Mouse (Mus musculus): ENCODE measurements around the gene Rhoh.

GRCm38 (mm10) chr5:65900862-65901265, 39.9 kb downstream of the Rhoh start:
- no peak for TF ChIP-seq MAFK (IDR thresholded peaks at IDR 0.05; ENCODE audit: insufficient replicate concordance, low read length)
- TF ChIP-seq CTCF (conservative IDR thresholded peaks at IDR 0.05 in 1 of 2, IDR thresholded peaks at IDR 0.05 in 1 of 2; ENCODE audit: low read depth in 2 of 2, low read length in 2 of 2): no peak
- TF ChIP-seq POLR2A (IDR thresholded peaks at IDR 0.05; ENCODE audit: low read depth, low read length): no peak
- no peak for TF ChIP-seq JUN (IDR thresholded peaks at IDR 0.05; ENCODE audit: insufficient read depth, low read depth, low read length)
- TF ChIP-seq HCFC1 (IDR thresholded peaks at IDR 0.05; ENCODE audit: low read depth, low read length): no peak
- no peak for TF ChIP-seq EP300 (IDR thresholded peaks at IDR 0.05; ENCODE audit: low read length)
- no peak for TF ChIP-seq ZNF384 (IDR thresholded peaks at IDR 0.05; ENCODE audit: low read depth, low read length)

Measured in CH12.LX (cell line).